Mouse (Mus musculus) kidney, adult 10 weeks (tissue): ENCODE data around the gene Man1c1. TPM values are rescaled to one million over a fixed set of nuclear protein-coding genes. Genes with fewer than 3 reads are reported as not detected.

Source experiments
- polyA plus RNA-seq: library from polyadenylated mRNA; stranded (reverse); fragments of 350-450 nt; fragmentation: Illumina TruSeq; extraction: RNeasy Lipid Tissue Mini Kit (QIAGEN cat#74804); gene quantifications from one replicate; pipeline ENCODE4 v1.2.3, GENCODE M21; 2014; ENCODE audit warnings: low read depth, low replicate concordance

Gene Man1c1
- polyA plus RNA-seq, result 2.1 TPM

GRCm38 (mm10) chr4:134703835-134704546 is at the start of gene Man1c1:
TSS of gene Man1c1 (minus strand) at chr4:134704290.

GRCm38 (mm10) chr4:134551494-134552316 is 152.4 kb downstream of the Man1c1 start, which contains the start of gene Selenon:
TSS of gene Selenon (minus strand) at chr4:134552166.

GRCm38 (mm10) chr4:134534932-134535786 is 168.9 kb downstream of the Man1c1 start, which contains the start of gene Mtfr1l:
TSS of gene Mtfr1l (minus strand) at chr4:134535387.

Other genes with a start within 250 kb of the Man1c1 start
- gene Stmn1, start 236.0 kb downstream of the Man1c1 start, polyA plus RNA-seq, result 55.3 TPM
- gene Paqr7, start 207.6 kb downstream of the Man1c1 start, polyA plus RNA-seq, result 7.0 TPM
- not detected for gene Aunip, start 193.3 kb downstream of the Man1c1 start, polyA plus RNA-seq
- gene Mtfr1l, start 168.9 kb downstream of the Man1c1 start, polyA plus RNA-seq, result 44.9 TPM
- gene Selenon, start 152.1 kb downstream of the Man1c1 start, polyA plus RNA-seq, result 0.61 TPM
- 1.0 TPM for gene Ldlrap1, start 63.7 kb upstream of the Man1c1 start, polyA plus RNA-seq
- 26.3 TPM for gene Maco1, start 149.1 kb upstream of the Man1c1 start, polyA plus RNA-seq
- gene Rhd, start 160.2 kb upstream of the Man1c1 start, polyA plus RNA-seq, result not detected
- 19.7 TPM for gene Tmem50a, start 210.7 kb upstream of the Man1c1 start, polyA plus RNA-seq
- gene Rsrp1, start 219.3 kb upstream of the Man1c1 start, polyA plus RNA-seq, result 545 TPM
- gene Syf2, start 226.6 kb upstream of the Man1c1 start, polyA plus RNA-seq, result 62.5 TPM